Mouse (Mus musculus) inflammation-experienced regulatory T-cells, adult 6 months (primary cell): ENCODE data around the gene Cd44. TPM values are rescaled to one million over a fixed set of nuclear protein-coding genes. Genes with fewer than 3 reads are reported as not detected.
A peak's percentile ranks its signal among the peaks of the same experiment; 100 is the strongest.

Experiments
- ATAC-seq: one replicate; pipeline ENCODE4 v1.8.0; 2017
- polyA plus RNA-seq, 3 experiments: library from polyadenylated mRNA; unstranded; fragments of 100-300 nt; shearing (Covaris generic); gene quantifications; one replicate each; pipeline ENCODE4 v1.2.1; 2017

The Cd44 gene
- polyA plus RNA-seq, 3 experiments from 2014 or later, result 91.0 to 119 (median 94.0) TPM

- ATAC-seq, result no peak
Measured at GRCm38 (mm10) chr2:102815289-102815809, 86.1 kb downstream of the Cd44 start.

GRCm38 (mm10) chr2:102812756-102813155 is 88.7 kb downstream of the Cd44 start:
- peak; percentile 63 for ATAC-seq

- ATAC-seq, result no peak
Measured at GRCm38 (mm10) chr2:102809436-102809835, 92.0 kb downstream of the Cd44 start.

DNA sequence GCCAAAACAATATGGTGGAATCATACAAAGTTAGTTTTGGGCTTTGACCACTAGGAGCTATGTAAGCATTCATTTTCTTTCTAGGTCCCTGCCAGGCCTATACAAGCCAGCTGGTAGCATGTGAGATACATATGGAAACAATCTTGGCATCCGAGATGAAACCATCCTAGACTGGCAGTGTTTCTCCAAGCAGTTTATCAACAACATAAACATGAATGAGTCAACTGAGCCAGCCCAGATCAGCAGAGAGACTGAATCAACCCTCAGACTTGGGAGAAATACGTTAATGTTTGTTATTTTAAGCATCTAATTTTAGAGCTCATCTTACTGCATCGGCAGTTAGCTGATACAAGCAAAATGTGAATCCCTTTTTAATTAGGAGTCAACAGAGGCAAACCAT is 93.8 kb downstream of the Cd44 start:
- ATAC-seq, result no peak

DNA sequence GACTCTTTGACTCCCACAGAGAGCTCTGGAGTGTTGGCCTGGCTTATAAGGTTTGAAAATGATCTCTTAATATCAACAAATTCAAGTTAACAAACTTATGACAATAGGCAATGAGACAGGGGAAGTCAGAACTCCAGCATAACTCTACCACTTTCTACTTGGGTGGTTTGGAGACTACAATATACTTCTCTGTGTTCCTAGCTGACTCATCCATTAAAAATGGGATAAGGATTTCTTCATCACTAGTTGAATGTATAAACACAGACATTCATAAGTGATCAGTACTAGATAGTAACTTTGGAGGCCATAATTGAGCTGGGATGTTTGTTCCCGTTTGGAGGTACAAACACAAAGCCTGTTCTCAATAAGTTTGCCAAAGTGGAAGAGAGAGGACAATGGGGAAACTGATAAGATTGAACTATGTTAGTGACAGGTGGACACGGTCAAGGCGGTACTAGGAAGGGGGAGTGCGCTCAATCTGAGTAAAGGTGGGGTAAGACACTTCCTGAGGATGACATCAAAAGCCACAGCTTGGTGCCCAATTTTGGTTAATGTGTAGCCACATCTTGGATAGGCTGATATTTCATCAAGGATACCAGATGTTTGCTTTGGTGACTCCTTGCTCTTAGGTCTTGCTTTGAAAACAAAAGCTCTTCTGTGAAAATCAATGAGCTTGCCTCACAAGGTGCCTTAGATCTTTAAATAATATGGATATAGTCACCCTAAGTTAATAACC is 95.5 kb downstream of the Cd44 start:
- ATAC-seq, result no peak

DNA sequence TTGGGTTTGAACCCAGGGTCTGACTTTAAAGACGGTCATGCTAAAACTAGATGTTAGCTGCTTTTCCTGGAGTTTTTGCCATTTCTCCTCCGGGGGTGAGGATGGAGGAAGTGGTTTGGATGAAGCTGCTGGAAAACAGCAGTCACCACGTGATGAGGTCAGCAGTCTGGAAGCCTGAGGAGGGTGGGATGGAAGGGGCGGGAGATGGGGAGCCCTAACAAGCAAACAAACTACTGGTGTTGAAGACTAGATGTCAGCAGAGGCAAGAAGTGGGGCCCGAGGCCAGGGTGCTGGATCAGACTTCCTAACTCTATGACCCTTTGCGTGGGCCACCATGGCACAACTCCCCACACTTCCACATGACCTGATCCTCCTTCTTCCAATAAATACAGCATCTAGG is 96.2 kb downstream of the Cd44 start:
- ATAC-seq, result no peak

DNA sequence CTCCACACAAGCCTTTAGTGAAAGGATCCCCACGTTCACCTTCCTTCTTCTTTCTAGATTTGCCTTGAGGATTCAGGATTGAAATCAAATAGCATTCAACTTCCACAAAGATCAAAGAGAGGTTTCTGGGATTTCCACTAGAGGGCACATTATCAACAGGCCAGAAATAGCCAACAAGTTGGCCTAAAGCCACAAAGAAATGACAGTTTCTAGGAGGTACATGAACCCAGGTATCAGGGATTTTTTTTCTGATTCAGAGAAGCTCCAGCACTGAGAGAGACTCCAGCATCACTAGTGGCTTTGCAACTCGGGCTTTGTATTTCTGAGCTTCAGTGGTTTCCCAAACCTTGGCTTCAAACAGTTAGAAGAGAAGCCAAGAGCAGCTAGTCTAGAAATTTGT is 97.4 kb downstream of the Cd44 start:
- ATAC-seq, result peak; percentile 56

GRCm38 (mm10) chr2:102801899-102802298 is 99.6 kb downstream of the Cd44 start:
- ATAC-seq, result no peak

DNA sequence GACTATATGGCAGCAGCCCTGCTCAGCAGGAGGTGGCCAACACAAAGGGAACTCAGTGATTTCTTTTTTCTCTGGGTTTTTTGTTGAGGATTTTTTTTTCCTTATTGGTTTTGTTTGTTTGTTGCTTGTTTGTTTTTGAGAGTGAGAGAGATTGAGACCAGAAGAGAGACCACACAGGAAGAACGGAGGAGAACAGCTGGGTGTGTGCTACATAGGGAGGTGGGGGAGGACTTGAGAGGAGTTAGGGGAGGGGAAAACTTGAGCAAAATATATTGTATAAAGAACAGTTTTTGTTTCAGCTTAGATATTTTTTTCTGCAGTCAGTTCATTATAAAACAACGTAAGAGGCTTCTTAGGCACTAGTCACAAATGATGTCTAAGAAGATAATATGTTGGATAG is 103.3 kb downstream of the Cd44 start:
- no peak for ATAC-seq

DNA sequence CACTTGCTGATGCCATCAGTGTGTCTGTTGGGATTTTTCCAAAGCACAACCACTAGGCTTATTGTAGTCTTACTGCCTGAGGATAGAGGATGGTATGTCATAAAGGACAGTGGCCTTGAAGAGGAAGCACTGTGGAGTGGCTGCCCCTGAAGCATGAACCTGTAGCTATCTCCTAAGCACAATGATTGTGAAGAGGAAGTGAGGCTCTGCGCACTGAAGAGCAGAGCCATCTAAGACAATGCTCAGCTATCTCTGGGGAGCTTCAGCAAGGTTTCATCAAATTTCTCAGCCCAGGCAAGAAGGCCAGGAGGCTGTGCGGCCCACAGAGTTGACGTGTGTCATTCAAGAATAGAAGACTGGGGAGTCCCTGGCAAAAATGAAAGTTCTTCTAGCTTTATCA is 106.4 kb downstream of the Cd44 start:
- ATAC-seq, result no peak

DNA sequence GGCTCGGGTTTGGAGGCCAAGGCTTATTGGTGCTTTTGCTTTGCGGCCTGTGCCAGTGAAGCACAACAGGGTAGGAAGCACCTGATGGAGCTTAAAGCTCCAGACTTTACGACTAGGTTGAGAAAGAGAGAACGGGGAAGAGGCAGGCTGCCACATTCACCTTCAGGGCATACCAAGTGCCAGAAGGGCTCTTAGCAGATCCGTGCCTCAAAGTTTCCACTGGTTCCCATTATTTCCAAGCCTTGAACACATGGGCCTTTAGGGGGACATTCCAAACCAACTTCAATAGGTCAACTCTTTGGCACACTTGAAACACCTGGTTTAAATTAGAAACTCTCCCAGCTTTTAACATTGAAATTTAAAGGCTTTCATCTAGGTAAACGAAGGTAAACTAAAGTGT is 108.7 kb downstream of the Cd44 start:
- no peak for ATAC-seq

DNA sequence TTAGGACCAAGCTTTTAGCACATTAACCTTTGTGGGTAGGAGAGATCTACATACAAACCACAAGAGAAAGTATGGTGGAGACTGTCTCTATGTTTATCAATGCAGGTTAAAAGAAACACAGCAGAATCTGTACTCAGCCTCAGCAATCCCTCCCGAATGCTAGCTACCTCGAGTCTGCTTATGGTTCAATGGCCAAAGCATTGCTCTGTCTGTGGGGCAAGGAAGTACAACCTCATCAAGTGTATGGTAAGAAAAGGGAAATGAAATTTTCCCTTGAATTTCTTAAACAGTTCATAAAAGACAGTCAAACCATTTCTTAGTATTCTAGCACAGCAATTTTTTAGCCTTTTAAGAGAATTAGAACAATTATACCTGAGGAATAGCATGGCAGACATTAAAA is 109.8 kb downstream of the Cd44 start:
- no peak for ATAC-seq

- no peak for ATAC-seq
Measured at GRCm38 (mm10) chr2:102785696-102786095, 115.8 kb downstream of the Cd44 start.

- ATAC-seq, result no peak
Measured at GRCm38 (mm10) chr2:102782751-102783150, 118.7 kb downstream of the Cd44 start.

GRCm38 (mm10) chr2:102778208-102778607 is 123.3 kb downstream of the Cd44 start:
- ATAC-seq, result no peak

- no peak for ATAC-seq
Measured at GRCm38 (mm10) chr2:102775561-102775960, 125.9 kb downstream of the Cd44 start.

DNA sequence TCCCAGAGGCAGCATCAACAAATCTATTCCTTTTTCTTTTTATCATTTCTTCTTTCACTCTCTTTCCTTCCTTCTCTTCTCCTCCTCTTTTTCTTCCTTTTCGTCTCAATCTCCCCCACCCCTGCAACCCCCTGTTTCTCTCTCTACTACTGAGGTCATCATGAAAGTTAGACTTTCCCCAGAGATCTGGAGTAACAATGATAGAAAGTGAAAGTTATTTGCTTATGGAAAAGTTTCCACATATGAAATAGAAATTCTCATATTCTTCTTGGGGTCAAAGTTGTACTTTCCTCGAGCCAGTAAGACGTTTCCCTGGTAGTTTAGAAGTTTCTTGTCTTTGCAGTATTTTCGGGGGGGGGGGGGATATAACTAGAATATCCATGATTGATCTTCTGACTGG is 126.8 kb downstream of the Cd44 start:
- no peak for ATAC-seq

DNA sequence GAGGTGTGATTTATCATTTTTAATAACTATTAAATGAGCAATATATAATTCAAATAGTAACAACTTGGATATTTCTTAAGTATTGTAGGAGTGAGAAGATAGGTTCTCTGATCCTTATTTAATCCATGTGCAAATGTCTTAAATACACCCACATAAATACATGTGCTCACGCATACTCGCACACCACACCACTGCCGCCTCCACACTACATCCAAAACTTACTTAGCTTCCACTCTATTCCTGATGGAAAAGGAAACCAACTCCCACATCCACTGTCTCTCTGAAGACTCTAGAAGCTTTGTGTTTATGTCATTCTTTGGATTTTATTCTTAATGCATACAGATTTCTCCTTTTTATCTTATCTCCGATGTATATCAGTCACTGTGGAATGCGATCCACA is 129.2 kb downstream of the Cd44 start:
- ATAC-seq, result no peak

DNA sequence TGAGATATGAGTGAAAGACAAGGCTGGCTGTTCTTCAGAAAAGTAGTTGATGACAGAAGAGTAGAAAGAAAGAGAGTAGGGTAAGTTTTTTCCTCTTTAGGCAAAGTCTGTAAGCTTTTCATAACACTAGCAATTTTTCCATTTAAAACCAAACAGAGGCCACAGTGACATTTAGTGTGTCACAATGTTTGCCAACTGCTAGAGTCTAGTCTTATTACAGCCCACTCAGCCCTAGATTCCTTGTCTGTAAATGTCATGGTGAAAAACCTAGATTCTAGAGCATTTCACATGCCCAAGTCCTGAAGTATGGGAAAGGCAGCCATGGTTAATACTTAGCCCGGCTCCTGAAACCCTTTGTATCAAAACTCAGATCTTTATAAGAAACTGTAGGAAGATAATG is 130.2 kb downstream of the Cd44 start:
- ATAC-seq, result no peak

DNA sequence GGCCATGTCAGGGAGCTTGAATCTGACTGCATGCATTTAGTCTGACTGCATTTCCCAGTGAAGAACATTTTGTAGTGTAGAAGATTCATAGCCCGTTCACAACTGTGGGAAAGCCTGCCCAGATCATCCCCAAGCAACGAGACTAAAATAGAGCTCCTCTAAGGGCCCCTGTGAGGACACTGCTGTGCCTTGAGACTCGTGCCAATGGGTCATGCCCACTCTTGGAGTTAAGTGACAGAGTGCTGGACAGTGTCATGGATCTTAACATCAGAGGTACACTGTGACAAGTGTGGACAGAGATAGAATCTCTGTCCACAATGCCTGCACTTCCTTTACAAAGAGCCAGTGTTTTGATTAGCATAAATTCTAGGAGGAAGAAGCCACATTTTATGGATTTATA is 133.2 kb downstream of the Cd44 start:
- no peak for ATAC-seq

- no peak for ATAC-seq
Measured at GRCm38 (mm10) chr2:102764602-102765374, 136.7 kb downstream of the Cd44 start.

DNA sequence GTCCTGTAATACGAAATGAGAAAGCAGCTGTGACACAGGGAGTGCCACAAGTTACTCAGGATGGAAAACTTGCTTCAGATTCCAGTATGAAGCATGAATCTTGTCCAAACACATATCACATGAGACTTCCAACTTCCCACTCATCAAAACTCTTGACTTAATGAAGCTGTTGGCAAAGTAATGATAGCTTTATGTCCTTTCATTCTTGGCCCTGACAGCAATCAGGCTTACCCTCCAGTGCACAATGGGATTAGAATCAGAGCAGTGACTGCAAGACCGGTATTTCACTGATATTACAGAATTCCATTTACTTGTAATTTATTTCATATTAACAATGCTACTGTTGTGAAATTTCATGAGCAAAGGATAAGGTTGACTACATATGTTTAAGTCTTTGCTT is 137.5 kb downstream of the Cd44 start:
- ATAC-seq, result no peak

DNA sequence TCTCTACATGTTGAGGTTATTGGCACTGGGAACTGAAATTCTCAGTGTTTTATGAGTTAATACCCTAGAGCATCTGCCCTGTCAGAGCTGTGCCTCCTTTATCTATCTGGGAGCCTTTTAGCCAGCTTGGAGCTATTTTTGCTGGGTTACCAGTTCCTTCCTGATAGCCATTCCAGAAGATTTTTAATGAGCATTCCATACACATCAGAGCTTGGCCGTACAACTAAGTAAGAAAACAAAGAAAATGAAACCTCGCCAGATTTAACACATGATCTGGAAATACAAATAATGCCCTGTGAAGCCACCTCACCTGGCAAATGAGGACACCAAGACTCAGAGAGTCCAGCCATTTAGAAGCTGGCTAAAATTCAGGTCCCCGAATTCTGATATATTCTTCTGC is 138.3 kb downstream of the Cd44 start:
- ATAC-seq, result no peak
